Mouse (Mus musculus): ENCODE measurements at regions not wholly inside any gene's neighbourhood (a gene's known extent, or its start where the extent isn't known, plus 50 kb on each side); places are given as distances from the start of the nearest gene placed in this dataset.

GRCm38 (mm10) chr15:24911466-24911865 is 502.1 kb downstream of the Basp1 start:
- TF ChIP-seq CTCF (conservative IDR thresholded peaks at IDR 0.05; ENCODE audit: low read length): no peak
- no peak for TF ChIP-seq NANOG (IDR thresholded peaks at IDR 0.05; ENCODE audit: borderline replicate concordance, low read length)
